8 mouse cellular contexts compared by ENCODE assay signal in the genomic region with DNA sequence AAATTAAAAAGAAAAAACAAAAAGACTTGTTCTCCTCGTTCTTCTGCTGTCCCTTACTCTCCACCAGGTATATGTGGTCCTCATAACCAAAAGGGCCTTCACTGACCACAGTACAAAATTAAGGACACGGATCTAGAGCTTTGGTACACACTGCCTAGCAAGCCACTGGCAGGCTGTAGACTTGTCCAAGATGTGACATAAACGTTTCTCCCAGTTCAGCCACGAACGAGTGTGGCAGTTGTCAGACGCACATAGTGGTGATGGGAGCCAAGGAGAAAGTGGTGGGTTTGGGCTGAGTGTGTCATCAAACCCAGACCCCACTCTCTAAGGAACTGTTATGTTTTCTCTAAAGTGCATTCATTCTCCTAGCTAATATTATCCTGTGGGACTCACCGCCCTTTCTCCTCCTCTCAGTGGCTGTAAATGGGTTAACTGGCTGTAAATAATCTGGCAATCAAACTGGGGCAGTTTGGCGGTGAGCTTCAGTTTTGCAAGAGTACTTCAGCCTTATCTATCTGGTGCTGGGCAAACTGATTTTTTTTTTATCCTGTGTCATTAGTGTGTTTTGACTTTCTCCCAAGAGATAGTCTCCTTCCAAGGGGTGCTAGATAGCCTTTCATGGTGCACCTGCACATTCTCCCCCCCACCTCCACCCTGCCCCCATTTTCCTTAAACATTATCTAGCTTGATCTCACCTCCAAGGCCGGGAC. TPM values are rescaled to one million over a fixed set of nuclear protein-coding genes. Genes with fewer than 3 reads are reported as not detected.
DNase-seq lines count a peak whose midpoint lies in the region; ATAC-seq and TF ChIP-seq lines count a peak whose summit lies in the region.

No protein-coding gene starts in this region.

- peak overlapping the region; percentile 58 for H3K9ac ChIP-seq in heart, embryonic 16.5 days (ENCODE audit: low read length)
- peak overlapping the region; percentile 40 for H3K9ac ChIP-seq in lung, embryonic 14.5 days

- H3K27me3 ChIP-seq in heart, embryonic 16.5 days (ENCODE audit: control insufficient read depth, insufficient read depth, low read length): no peaks in the 10 kb centered on the region
- no peaks in the 10 kb centered on the region for H3K27me3 ChIP-seq in lung, embryonic 14.5 days (ENCODE audit: insufficient read depth, low read length)

- peak overlapping the region; percentile 96 for H3K4me3 ChIP-seq in layer of hippocampus, adult 2 months
- H3K4me3 ChIP-seq in heart, embryonic 16.5 days (ENCODE audit: low read length): peak overlapping the region; percentile 96
- peak overlapping the region; percentile 94 for H3K4me3 ChIP-seq in lung, embryonic 14.5 days (ENCODE audit: low read depth, low read length)

- peaks cover 9% of the 10 kb centered on the region for H3K36me3 ChIP-seq in heart, embryonic 16.5 days (ENCODE audit: control insufficient read depth, insufficient read depth)
- H3K36me3 ChIP-seq in lung, embryonic 14.5 days (ENCODE audit: insufficient read depth): peaks cover 11% of the 10 kb centered on the region

- peak overlapping the region; percentile 94 for H3K27ac ChIP-seq in layer of hippocampus, adult 2 months
- H3K27ac ChIP-seq in heart, embryonic 16.5 days (ENCODE audit: low read length): peak overlapping the region; percentile 94
- H3K27ac ChIP-seq in lung, embryonic 14.5 days (ENCODE audit: low read depth): peak overlapping the region; percentile 37

- peak overlapping the region; percentile 89 for H3K4me2 ChIP-seq in heart, embryonic 16.5 days (ENCODE audit: low read depth, low read length)
- peak overlapping the region; percentile 91 for H3K4me2 ChIP-seq in lung, embryonic 14.5 days

- peaks cover 12% of the 10 kb centered on the region for H3K4me1 ChIP-seq in heart, embryonic 16.5 days (ENCODE audit: control insufficient read depth, insufficient read depth, low read length)
- peaks cover 7% of the 10 kb centered on the region for H3K4me1 ChIP-seq in lung, embryonic 14.5 days (ENCODE audit: insufficient read depth)

- peak; percentile 4; the same call in 1 of the 2 replicates for ATAC-seq in heart, embryonic 16.5 days (replicated peaks; ENCODE audit: extremely low read depth, insufficient read depth, low FRiP score)
- ATAC-seq in lung, embryonic 14.5 days (ENCODE audit: insufficient read depth): peak; percentile 63
- ATAC-seq in activated CD4-positive, CD25-positive, alpha-beta regulatory T cell, adult 4 months: no peak

- 16% methylated on average over 9 of the region's 9 CpGs for WGBS in heart, embryonic 16.5 days
- WGBS in lung, embryonic 14.5 days: 11% methylated on average over 9 of the region's 9 CpGs

- no peaks in the 10 kb centered on the region for H3K9me3 ChIP-seq in heart, embryonic 16.5 days (replicated peaks; ENCODE audit: control insufficient read depth, low read length)
- H3K9me3 ChIP-seq in lung, embryonic 14.5 days (ENCODE audit: low read depth, low read length): no peaks in the 10 kb centered on the region

- DNase-seq in layer of hippocampus, adult 2 months (ENCODE audit: low spot score in 2 of 2): no peak
- no peak for DNase-seq in layer of hippocampus, adult 9-10 months (ENCODE audit: low spot score)
- peak; percentile 54 for DNase-seq in c-Kit-positive CD71-positive TER-119-negative erythroid progenitor cells, embryonic 14.5 days (ENCODE audit: low read depth)
- no peak for DNase-seq in lung, embryonic 14.5 days
- no peak for DNase-seq in urinary bladder, postnatal 4 days (ENCODE audit: low spot score in 2 of 2)
- no peak for DNase-seq in cerebellum, adult 11 months

- no peak for TF ChIP-seq CTCF in layer of hippocampus, adult 2 months (conservative IDR thresholded peaks at IDR 0.05)
- no peak for TF ChIP-seq CTCF in lung, embryonic 14.5 days (IDR thresholded peaks at IDR 0.05; ENCODE audit: low read depth)

RNA-seq across cellular contexts. Expression of a gene that starts 0.7 kb away (rescaled TPM):
- 1 to 10 TPM in 1 of 2 experiments, under 1 TPM in 1; 0.67 to 2.0 TPM for total RNA-seq in layer of hippocampus, adult 2 months (2021)
- polyA plus RNA-seq in heart, embryonic 16.5 days (2015; fragmentation: Nextera tagmentation; extraction: Ambion mirVana): 1.2 and 1.6 TPM in 2 replicates
- polyA plus RNA-seq in lung, embryonic 14.5 days (2014; fragmentation: Nextera tagmentation; extraction: Ambion mirVana): 1.7 and 2.0 TPM in 2 replicates
- polyA plus RNA-seq in activated CD4-positive, CD25-positive, alpha-beta regulatory T cell, adult 4 months (2017; shearing (Covaris generic)): under 1 TPM in 1 of 2 experiments, not detected in 1; 0.37 TPM

RNA-seq across cellular contexts. Expression of a gene that starts 0.9 kb away (rescaled TPM):
- 100 to 1,000 TPM; 383 to 419 TPM for total RNA-seq in layer of hippocampus, adult 2 months (2021)
- 1,391 and 1,425 TPM in 2 replicates for polyA plus RNA-seq in heart, embryonic 16.5 days (2015; fragmentation: Nextera tagmentation; extraction: Ambion mirVana)
- 518 and 521 TPM in 2 replicates for polyA plus RNA-seq in lung, embryonic 14.5 days (2014; fragmentation: Nextera tagmentation; extraction: Ambion mirVana)
- 100 to 1,000 TPM; 427 to 519 TPM for polyA plus RNA-seq in activated CD4-positive, CD25-positive, alpha-beta regulatory T cell, adult 4 months (2017; shearing (Covaris generic))

RNA-seq across cellular contexts. Expression of a gene that starts 8.5 kb away (rescaled TPM):
- total RNA-seq in layer of hippocampus, adult 2 months (2021): not detected
- polyA plus RNA-seq in heart, embryonic 16.5 days (2015; fragmentation: Nextera tagmentation; extraction: Ambion mirVana): 0.39 TPM in 1 of 2 replicates, not detected in the other
- polyA plus RNA-seq in lung, embryonic 14.5 days (2014; fragmentation: Nextera tagmentation; extraction: Ambion mirVana): 0.53 TPM in 1 of 2 replicates, not detected in the other
- not detected for polyA plus RNA-seq in activated CD4-positive, CD25-positive, alpha-beta regulatory T cell, adult 4 months (2017; shearing (Covaris generic))

RNA-seq across cellular contexts. Expression of a gene that starts 25.4 kb away (rescaled TPM):
- total RNA-seq in layer of hippocampus, adult 2 months (2021): under 1 TPM; 0.20 to 0.26 TPM
- 0.06 and 0.09 TPM in 2 replicates for polyA plus RNA-seq in heart, embryonic 16.5 days (2015; fragmentation: Nextera tagmentation; extraction: Ambion mirVana)
- polyA plus RNA-seq in lung, embryonic 14.5 days (2014; fragmentation: Nextera tagmentation; extraction: Ambion mirVana): not detected in 2 replicates
- under 1 TPM in 1 of 2 experiments, not detected in 1; 0.33 TPM for polyA plus RNA-seq in activated CD4-positive, CD25-positive, alpha-beta regulatory T cell, adult 4 months (2017; shearing (Covaris generic))

RNA-seq across cellular contexts. Expression of a gene that starts 25.5 kb away (rescaled TPM):
- total RNA-seq in layer of hippocampus, adult 2 months (2021): 1 to 10 TPM; 4.8 to 5.1 TPM
- polyA plus RNA-seq in heart, embryonic 16.5 days (2015; fragmentation: Nextera tagmentation; extraction: Ambion mirVana): 1.3 and 1.8 TPM in 2 replicates
- 1.9 and 2.4 TPM in 2 replicates for polyA plus RNA-seq in lung, embryonic 14.5 days (2014; fragmentation: Nextera tagmentation; extraction: Ambion mirVana)
- polyA plus RNA-seq in activated CD4-positive, CD25-positive, alpha-beta regulatory T cell, adult 4 months (2017; shearing (Covaris generic)): under 1 TPM in 1 of 2 experiments, not detected in 1; 0.36 TPM

Comparison
In these comparisons a context has a peak if more than half of its experiments do, and no peak if none do; other contexts are left out.
1. H3K27ac ChIP-seq: peak in every context shown above with its lines; median percentile 94 in layer of hippocampus, adult 2 months; 94 in heart, embryonic 16.5 days; 37 in lung, embryonic 14.5 days.